Mouse (Mus musculus): Measurements from ENCODE around the gene Cpne5.

DNA sequence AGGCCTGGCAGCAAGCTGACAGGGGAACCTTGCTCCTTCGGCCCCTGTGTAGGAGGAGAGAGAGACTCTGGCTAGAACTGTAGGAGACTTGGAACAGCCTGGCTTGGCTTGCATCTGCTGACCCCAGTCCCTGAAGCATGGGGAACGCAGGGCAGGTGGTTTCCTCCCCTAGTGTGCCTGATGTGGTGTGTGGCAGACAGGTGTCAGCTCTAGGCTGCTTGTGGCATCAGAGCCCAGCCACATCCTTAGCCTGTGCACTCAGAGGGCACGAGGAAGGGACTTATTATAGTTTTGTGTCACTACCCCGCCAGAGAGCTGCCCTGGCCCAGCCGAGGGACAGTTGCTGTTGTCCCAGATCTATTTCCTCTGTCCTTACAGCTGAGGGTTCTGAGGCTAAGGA is 85.4 kb downstream of the Cpne5 start:
- TF ChIP-seq CTCF (IDR thresholded peaks at IDR 0.05; ENCODE audit: low read depth, low read length) (no peak), POLR2A (IDR thresholded peaks at IDR 0.05; ENCODE audit: extremely low read depth, insufficient read depth, low read length) (no peak)

Measured in liver, adult 2 months (tissue).